Mouse (Mus musculus) frontal cortex, postnatal 36 days (tissue): ENCODE measurements around the gene Fancd2.
A peak's percentile ranks its signal among the peaks of the same experiment; 100 is the strongest.

ENCODE experiments used
- DNase-seq, 2 experiments: peaks; one replicate each; pipeline ENCODE4 v3.0.0; 2022; ENCODE audit warnings: low spot score in 2 of 2

Fancd2 gene

GRCm38 (mm10) chr6:113530932-113531839 is at the start of gene Fancd2, which contains the start of gene Emc3:
Gene Fancd2, plus strand, starts transcription at chr6:113531682.
Gene Emc3, minus strand, starts transcription at chr6:113531652.
- peak; percentile 94 to 96 for DNase-seq

GRCm38 (mm10) chr6:113482477-113483099 is 48.9 kb upstream of the Fancd2 start:
- no peak for DNase-seq

GRCm38 (mm10) chr6:113483100-113483615 is 48.3 kb upstream of the Fancd2 start, which contains the start of gene Creld1:
Gene Creld1, plus strand, starts transcription at chr6:113483297.
- DNase-seq, result peak; percentile 93 to 94

GRCm38 (mm10) chr6:113483729-113484128 is 47.8 kb upstream of the Fancd2 start:
- DNase-seq, result no peak

GRCm38 (mm10) chr6:113487125-113487576 is 44.3 kb upstream of the Fancd2 start:
- no peak for DNase-seq

GRCm38 (mm10) chr6:113489410-113489809 is 42.1 kb upstream of the Fancd2 start:
- no peak for DNase-seq

- DNase-seq, result peak; percentile 58 to 71
Measured at GRCm38 (mm10) chr6:113492101-113492864, 39.2 kb upstream of the Fancd2 start.

- DNase-seq, result peak; percentile 62 to 73
Measured at GRCm38 (mm10) chr6:113494258-113494788, 37.2 kb upstream of the Fancd2 start.

- no peak for DNase-seq
Measured at GRCm38 (mm10) chr6:113495071-113495675, 36.3 kb upstream of the Fancd2 start.

- no peak for DNase-seq
Measured at GRCm38 (mm10) chr6:113499346-113499745, 32.1 kb upstream of the Fancd2 start.

GRCm38 (mm10) chr6:113501388-113502084 is 29.9 kb upstream of the Fancd2 start, which contains the start of gene Prrt3:
Gene Prrt3, minus strand, starts transcription at chr6:113501931.
- peak; percentile 81 to 84 for DNase-seq

- DNase-seq, result no peak
Measured at GRCm38 (mm10) chr6:113502801-113503200, 28.7 kb upstream of the Fancd2 start.

- no peak for DNase-seq
Measured at GRCm38 (mm10) chr6:113505689-113506088, 25.8 kb upstream of the Fancd2 start.

- DNase-seq, result no peak
Measured at GRCm38 (mm10) chr6:113507130-113507529, 24.4 kb upstream of the Fancd2 start.

GRCm38 (mm10) chr6:113508272-113508946 is 23.1 kb upstream of the Fancd2 start:
- DNase-seq, result no peak

- DNase-seq, result no peak
Measured at GRCm38 (mm10) chr6:113508947-113509280, 22.6 kb upstream of the Fancd2 start.

GRCm38 (mm10) chr6:113513944-113514343 is 17.5 kb upstream of the Fancd2 start:
- no peak for DNase-seq

- DNase-seq, result no peak
Measured at GRCm38 (mm10) chr6:113514600-113514999, 16.9 kb upstream of the Fancd2 start.

- DNase-seq, result no peak
Measured at GRCm38 (mm10) chr6:113517434-113518080, 13.9 kb upstream of the Fancd2 start.
